Mouse (Mus musculus) adrenal gland, postnatal 25 days (tissue): ENCODE results near the gene Acsl4. TPM values are rescaled to one million over a fixed set of nuclear protein-coding genes. Genes with fewer than 3 reads are reported as not detected.
A peak's percentile ranks its signal among the peaks of the same experiment; 100 is the strongest.

Source experiments
- DNase-seq: peaks from one replicate; pipeline ENCODE4 v3.0.0; 2021; ENCODE audit warnings: mixed read lengths
- total RNA-seq: library from RNA; stranded (reverse); gene quantifications from 2 replicates; pipeline ENCODE4 v1.2.3, GENCODE M21; 2021

Acsl4 gene
- total RNA-seq, 1 experiment from 2014 or later = 426 TPM

- DNase-seq = no peak
Measured at GRCm38 (mm10) chrX:142358427-142358826, 31.9 kb downstream of the Acsl4 start.

GRCm38 (mm10) chrX:142336207-142336606 is 54.1 kb downstream of the Acsl4 start:
- DNase-seq = no peak

GRCm38 (mm10) chrX:142335502-142335901 is 54.8 kb downstream of the Acsl4 start:
- DNase-seq = no peak

DNA sequence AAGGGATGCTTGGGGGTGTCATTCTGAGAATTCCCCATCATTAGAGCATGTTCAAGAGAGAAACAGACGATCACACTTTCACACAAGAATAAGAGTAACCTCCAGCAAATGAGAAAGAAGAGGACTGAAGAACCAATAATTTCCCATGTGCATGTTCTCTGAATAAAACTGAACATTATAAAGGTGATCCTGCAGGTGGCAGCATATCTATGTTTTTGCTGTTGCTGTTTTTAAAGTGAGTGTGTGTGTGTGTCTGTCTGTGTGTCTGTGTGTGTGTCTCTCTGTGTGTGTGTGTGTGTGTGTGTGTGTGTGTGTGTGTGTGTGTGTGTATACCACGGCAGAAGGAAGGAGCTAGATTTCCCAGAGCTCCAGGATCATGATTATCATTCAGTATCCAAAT is 64.6 kb downstream of the Acsl4 start:
- DNase-seq = no peak

- DNase-seq = no peak
Measured at GRCm38 (mm10) chrX:142316106-142316505, 74.2 kb downstream of the Acsl4 start.

- DNase-seq = no peak
Measured at GRCm38 (mm10) chrX:142315270-142315669, 75.1 kb downstream of the Acsl4 start.

GRCm38 (mm10) chrX:142314307-142315024 is 75.9 kb downstream of the Acsl4 start:
- DNase-seq = peak; percentile 66

GRCm38 (mm10) chrX:142310431-142310830 is 79.9 kb downstream of the Acsl4 start:
- no peak for DNase-seq

DNA sequence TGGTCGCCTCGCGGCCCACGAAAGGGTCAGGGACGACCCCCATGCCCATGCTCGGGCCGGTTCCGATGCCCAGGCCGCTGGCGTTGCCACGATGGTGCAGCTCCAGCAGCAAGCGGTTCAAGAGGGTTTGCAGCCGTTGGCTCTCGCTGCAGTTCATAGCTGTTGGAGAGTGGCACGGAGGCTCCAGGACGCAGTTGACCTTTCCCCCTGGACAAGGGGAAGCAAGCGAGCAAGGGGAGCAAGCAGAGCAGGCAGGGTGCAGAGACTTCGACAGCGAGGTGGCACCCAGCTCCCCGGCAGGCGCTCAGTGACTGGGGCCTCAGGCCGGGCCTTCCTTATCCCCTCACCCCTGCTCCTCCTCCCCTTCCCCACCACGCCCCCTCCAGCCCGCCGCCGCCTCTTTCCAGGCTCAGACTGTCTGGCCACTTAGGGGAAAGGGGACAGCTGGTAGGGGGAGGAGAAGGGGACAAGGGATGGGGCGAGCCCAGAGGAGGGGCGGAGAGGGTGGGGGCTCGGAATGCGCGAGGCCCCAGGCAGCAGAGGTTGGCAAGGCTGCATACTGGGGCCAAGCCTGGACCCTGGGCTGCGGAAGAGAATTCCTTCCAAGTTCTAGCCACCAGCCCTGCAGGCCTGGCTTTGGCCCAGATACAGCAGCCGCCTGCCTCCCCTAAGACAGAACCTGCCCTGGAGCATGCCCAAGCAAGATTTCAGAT is 84.3 kb downstream of the Acsl4 start, which contains the start of gene Kcne1l:
TSS of gene Kcne1l (minus strand) at position 426 of the 713 bp plus-strand sequence.
- DNase-seq = no peak

GRCm38 (mm10) chrX:142305010-142305868 is 85.1 kb downstream of the Acsl4 start:
- DNase-seq = no peak

DNA sequence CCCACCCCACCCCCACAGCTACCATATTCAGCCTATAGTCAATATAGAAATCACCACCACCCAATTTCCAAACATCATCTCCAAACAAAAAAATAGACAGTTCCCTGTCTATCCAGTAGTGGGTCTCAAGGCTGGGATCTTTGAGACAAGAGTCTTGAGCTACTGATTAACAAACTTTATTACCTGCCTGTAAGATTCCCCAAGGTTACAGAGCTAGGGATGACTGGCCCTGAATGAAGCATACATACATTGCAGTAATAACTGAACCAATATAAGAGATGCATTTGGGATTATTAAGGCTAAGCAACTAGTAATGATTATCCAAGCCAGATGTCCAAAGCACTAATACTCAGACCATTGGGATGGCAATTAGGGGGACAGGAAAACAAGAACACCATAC is 85.7 kb downstream of the Acsl4 start:
- no peak for DNase-seq

DNA sequence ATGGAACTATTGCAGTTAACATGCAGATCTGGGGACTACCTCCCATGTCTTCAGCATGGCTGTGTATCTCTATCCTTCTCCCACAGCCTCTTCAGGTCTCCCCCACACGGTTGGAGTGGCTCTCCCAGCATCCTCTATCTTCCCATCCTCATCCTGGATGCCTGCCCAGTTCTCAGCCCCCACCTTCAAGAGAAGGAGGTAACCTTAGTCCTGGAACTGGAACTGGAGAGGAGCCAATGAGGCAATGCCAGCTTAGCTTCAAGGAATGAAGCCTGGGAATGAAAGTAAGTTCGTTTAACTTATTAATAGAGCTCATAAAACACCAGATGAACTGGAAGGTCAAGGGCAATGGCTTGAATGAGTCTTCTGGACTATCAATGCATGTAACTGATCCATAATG is 86.9 kb downstream of the Acsl4 start:
- DNase-seq = no peak

DNA sequence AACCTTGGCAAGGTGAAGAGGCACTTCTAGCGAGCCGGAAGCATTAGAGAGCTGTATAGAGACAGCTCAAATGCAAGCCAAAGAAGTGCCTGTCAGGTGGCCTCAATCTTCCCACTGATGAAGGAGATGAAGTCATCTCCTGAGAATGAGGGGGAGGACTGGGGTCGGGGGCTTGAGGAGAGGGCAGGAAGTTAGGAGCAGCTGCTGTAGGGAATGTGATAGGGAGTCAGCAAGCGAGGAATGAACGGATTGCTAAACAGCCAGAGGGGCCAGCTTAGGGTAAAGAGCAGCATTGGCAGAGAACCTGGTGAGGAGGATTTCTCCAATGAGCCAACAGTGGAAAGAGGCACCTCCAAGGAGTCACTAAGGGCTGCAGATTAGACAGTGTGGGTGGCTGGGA is 104.4 kb downstream of the Acsl4 start:
- no peak for DNase-seq

GRCm38 (mm10) chrX:142276573-142276972 is 113.8 kb downstream of the Acsl4 start:
- no peak for DNase-seq

- DNase-seq = no peak
Measured at GRCm38 (mm10) chrX:142276031-142276430, 114.3 kb downstream of the Acsl4 start.

Other genes starting within 250 kb of the Acsl4 start
- not detected in 2 replicates for gene Gucy2f, start 193.6 kb downstream of the Acsl4 start, total RNA-seq
- 17.4 and 19.2 TPM in 2 replicates for gene Nxt2, start 163.8 kb downstream of the Acsl4 start, total RNA-seq
- gene Kcne1l, start 84.2 kb downstream of the Acsl4 start, total RNA-seq = 0.21 TPM in 1 of 2 replicates, not detected in the other